Mouse (Mus musculus): Measurements from ENCODE around the gene Irf2bp1.

- TF ChIP-seq CTCF (IDR thresholded peaks at IDR 0.05; ENCODE audit: low read depth) (no peak), EP300 (optimal IDR thresholded peaks at IDR 0.05) (no peak)
Measured at GRCm38 (mm10) chr7:19012882-19013281, 9.0 kb downstream of the Irf2bp1 start.
